ENCODE assay signal across 31 mouse cellular contexts in the genomic region with DNA sequence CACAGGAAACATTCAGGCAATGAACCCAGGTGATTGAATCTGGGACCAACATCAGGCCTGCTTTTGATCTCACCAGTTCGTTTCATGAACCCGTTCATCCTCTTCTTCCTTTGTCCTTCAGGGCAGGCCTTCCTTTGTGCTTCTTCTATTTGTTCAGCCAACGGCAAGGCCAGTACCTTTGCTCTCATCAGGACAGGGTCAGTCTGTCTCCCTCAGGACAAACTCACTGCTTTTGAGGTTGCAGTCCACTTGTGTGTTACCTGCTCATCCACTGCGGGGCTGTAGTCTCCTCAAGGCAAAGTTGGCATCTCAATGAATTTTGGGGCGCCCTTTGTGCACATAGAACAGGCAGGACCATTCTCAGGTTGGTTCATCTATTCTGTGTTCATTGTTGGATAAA.
"Had no signal": no experiment of that assay in that cellular context is flagged by ENCODE, and none has a peak within 500 bp of the region (broad histone marks: within the 10 kb centered on the region; RNA-seq: fewer than 3 reads in every experiment).

No protein-coding gene starts in this region.

- H3K9me3 ChIP-seq: limb, embryonic 10.5 days; limb, embryonic 12.5 days; limb, embryonic 13.5 days; limb, embryonic 15.5 days; liver, embryonic 12.5 days; liver, embryonic 13.5 days; liver, embryonic 15.5 days; lung, embryonic 15.5 days; megakaryocyte, embryonic 14.5 days; midbrain, embryonic 10.5 days; midbrain, embryonic 12.5 days; midbrain, embryonic 13.5 days; midbrain, embryonic 15.5 days; neural tube, embryonic 12.5 days had no signal

- H3K36me3 ChIP-seq: limb, embryonic 10.5 days; liver, embryonic 12.5 days; liver, embryonic 13.5 days; liver, embryonic 15.5 days; midbrain, embryonic 12.5 days; midbrain, embryonic 13.5 days; midbrain, embryonic 15.5 days; neural tube, embryonic 12.5 days had no signal

- ATAC-seq: liver, embryonic 12.5 days; lung, postnatal 0 days; midbrain, embryonic 13.5 days; midbrain, embryonic 15.5 days; midbrain, embryonic 16.5 days had no signal

- H3K4me1 ChIP-seq: limb, embryonic 10.5 days; limb, embryonic 12.5 days; limb, embryonic 13.5 days; limb, embryonic 15.5 days; liver, embryonic 12.5 days; liver, embryonic 13.5 days; liver, embryonic 15.5 days; lung, embryonic 15.5 days; megakaryocyte, embryonic 14.5 days; midbrain, embryonic 10.5 days; midbrain, embryonic 12.5 days; midbrain, embryonic 13.5 days; midbrain, embryonic 15.5 days; neural tube, embryonic 12.5 days had no signal

- H3K27ac ChIP-seq: left cerebral cortex, adult 2 months; limb, embryonic 10.5 days; limb, embryonic 12.5 days; limb, embryonic 13.5 days; limb, embryonic 15.5 days; liver, embryonic 12.5 days; liver, embryonic 13.5 days; liver, embryonic 14.5 days; liver, embryonic 15.5 days; lung, embryonic 15.5 days; midbrain, embryonic 10.5 days; midbrain, embryonic 12.5 days; midbrain, embryonic 13.5 days; midbrain, embryonic 15.5 days; neural tube, embryonic 12.5 days had no signal

- DNase-seq: left cerebral cortex, postnatal 4 days; liver; liver, embryonic 13.5 days; liver, postnatal 0 days; lung, adult 18-20 months; lung, adult 2 months; lung, embryonic 14.5 days; lung, postnatal 10 days; lung, postnatal 14 days; lung, postnatal 36 days; lung, postnatal 4 days; midbrain, embryonic 14.5 days had no signal

- H3K27me3 ChIP-seq: limb, embryonic 12.5 days; limb, embryonic 13.5 days; limb, embryonic 15.5 days; liver, embryonic 12.5 days; liver, embryonic 13.5 days; liver, embryonic 15.5 days; lung, embryonic 15.5 days; megakaryocyte, embryonic 14.5 days; midbrain, embryonic 12.5 days; midbrain, embryonic 13.5 days; midbrain, embryonic 15.5 days; neural tube, embryonic 12.5 days had no signal

- H3K9ac ChIP-seq: limb, embryonic 12.5 days; limb, embryonic 13.5 days; limb, embryonic 15.5 days; liver, embryonic 12.5 days; liver, embryonic 13.5 days; liver, embryonic 14.5 days; liver, embryonic 15.5 days; liver, postnatal 0 days; lung, embryonic 14.5 days; lung, embryonic 15.5 days; midbrain, embryonic 12.5 days; midbrain, embryonic 13.5 days; midbrain, embryonic 15.5 days; neural tube, embryonic 12.5 days had no signal

- H3K4me3 ChIP-seq: left cerebral cortex, adult 2 months; limb, embryonic 10.5 days; limb, embryonic 12.5 days; limb, embryonic 13.5 days; limb, embryonic 15.5 days; liver, embryonic 12.5 days; liver, embryonic 13.5 days; liver, embryonic 15.5 days; lung, embryonic 15.5 days; megakaryocyte, embryonic 14.5 days; midbrain, embryonic 10.5 days; midbrain, embryonic 12.5 days; midbrain, embryonic 13.5 days; midbrain, embryonic 15.5 days; myocyte; neural tube, embryonic 12.5 days had no signal

- H3K4me2 ChIP-seq: limb, embryonic 12.5 days; limb, embryonic 13.5 days; limb, embryonic 15.5 days; liver, embryonic 12.5 days; liver, embryonic 13.5 days; liver, embryonic 15.5 days; lung, embryonic 14.5 days; lung, embryonic 15.5 days; midbrain, embryonic 11.5 days; midbrain, embryonic 12.5 days; midbrain, embryonic 13.5 days; midbrain, embryonic 15.5 days; neural tube, embryonic 12.5 days had no signal
